Mouse (Mus musculus) left cerebral cortex, postnatal 4 days (tissue): ENCODE measurements at regions not wholly inside any gene's neighbourhood (a gene's known extent, or its start where the extent isn't known, plus 50 kb on each side); places are given as distances from the start of the nearest gene placed in this dataset.

ENCODE experiments used
- DNase-seq: peaks from one replicate; pipeline ENCODE4 v3.0.0-alpha.2; 2022
- intact Hi-C: fragments of 180-260 bp; cut with DNase I; formaldehyde crosslinking; loops from one replicate; pipeline ENCODE4 v1.15.1; 2025

DNA sequence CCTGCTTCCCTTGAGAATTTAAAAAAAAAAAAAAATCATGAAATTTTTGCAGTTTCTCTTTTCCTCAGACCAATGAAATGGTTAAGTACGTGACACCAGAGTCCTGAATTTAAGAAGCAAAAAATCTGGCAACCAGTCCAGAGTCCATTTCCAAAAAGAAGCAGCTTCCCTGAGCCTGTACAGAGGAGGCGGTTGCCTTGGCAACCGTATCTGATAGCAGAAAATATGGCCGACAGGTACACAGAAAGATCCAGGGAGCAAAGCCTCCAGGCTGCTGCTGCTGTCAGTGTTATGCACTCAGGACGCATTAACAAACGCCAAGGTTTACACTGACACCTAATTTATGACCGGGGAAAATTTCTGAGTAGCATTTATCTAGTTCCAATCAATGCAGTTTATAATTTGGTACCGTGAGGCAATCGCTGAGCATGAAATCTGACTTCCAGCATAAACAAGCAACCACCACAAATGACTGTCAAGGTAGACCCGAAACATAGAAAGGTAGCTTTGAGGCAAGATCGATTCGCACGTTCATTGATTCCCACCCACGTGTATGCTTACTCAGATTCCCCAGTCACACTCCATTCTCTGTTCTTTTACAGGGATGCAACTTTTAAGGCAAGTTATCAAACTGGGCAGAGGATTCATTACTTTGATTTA lies 420.8 kb downstream of the Basp1 start:
- intact Hi-C loops = no loop called here
- peak; percentile 24 for DNase-seq

- DNase-seq = no peak
- intact Hi-C loops = no loop called here
Measured at GRCm38 (mm10) chr15:24990082-24990786, 423.3 kb downstream of the Basp1 start.

DNA sequence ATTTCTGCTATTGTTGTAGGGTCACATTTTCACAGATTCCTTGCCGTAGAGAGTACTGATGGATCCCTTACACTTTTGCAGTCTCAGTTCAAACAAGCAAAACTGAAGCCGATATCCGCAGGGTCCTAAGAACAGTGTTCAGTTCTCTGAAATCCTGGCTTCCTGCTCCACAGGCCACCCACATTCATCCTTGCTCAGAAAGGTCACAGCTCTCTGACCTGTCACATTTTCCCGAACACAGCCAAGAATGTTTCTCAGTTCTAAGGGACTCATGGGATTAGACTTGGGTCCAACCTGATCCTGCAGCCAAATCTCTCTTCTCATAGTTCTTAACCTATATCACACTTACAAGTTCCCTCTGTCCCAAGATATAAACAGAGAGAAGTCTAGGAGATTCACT lies 432.7 kb downstream of the Basp1 start:
- DNase-seq = no peak
- intact Hi-C loops = no loop called here

GRCm38 (mm10) chr15:24972020-24972419 lies 441.5 kb downstream of the Basp1 start:
- intact Hi-C loops = no loop called here
- no peak for DNase-seq

DNA sequence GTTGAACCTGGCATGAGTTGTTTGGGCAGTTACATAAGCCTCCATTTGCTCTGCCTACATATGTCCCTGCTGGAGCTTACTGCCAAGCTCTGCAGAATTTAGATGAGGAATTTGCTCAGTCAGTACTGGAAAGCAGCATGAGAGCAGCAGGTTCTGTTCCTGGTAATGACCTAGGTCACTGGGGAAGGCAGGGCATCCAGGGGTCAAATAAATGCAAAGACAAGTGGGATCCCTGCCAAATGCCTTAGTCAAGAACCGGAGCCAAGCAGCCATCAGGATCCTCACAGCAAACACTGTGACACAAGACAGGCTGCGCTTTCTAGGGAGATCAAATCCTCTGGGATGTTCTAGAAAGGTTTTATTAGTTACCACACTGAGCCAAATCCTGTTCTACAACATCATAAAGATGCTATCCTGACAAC lies 444.2 kb downstream of the Basp1 start:
- intact Hi-C loops = no loop called here
- DNase-seq = peak; percentile 76

DNA sequence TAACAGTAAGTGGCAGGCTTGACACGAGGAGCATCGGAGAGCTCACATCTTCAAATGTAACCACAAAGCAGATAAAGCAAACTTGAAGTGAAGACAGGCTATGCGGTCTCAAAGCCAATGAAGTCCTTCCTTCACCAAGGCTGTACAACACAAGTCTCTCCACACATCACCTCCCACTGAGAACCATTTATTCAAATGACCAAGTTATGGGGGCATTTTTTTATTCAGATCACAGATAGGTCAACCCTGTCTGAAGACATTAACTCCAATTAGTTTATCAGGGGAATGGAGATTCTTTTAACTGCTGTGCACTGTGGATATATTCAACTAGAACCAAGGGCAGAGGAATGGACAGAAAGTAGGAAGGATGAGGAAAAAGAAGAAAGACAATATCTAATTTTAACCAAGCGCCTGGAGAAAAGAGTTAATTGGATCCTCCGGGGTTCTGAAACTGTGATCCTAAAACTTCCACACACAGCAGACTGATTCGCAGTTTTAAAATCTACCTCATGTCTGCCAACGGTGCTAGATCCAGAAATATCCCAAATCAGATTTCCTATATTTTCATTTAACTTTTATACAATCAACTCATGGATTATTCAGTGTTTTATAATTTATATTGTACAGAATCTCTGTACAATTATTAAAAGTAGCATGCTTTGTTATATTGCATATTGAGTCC lies 444.8 kb downstream of the Basp1 start:
- intact Hi-C loops = no loop called here
- DNase-seq = no peak

DNA sequence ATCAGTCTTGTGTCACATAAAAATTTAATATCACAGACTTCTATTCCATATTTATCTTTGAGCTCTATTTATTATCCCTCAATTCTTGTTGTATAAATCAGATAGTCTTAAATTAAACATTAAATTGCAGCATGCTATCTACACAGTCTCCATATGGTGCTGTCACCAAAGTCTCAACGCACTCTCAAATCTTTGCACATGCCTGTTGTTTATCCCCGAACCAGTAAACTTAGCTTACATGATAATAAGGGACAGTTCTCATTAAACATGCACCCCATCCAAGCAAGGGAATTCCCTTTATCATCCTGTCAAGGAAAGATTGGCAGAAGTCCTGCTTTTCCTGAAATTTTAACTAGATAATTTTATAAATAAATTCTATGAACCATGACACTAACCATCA lies 483.8 kb downstream of the Basp1 start:
- intact Hi-C loops = no loop called here
- DNase-seq = no peak

DNA sequence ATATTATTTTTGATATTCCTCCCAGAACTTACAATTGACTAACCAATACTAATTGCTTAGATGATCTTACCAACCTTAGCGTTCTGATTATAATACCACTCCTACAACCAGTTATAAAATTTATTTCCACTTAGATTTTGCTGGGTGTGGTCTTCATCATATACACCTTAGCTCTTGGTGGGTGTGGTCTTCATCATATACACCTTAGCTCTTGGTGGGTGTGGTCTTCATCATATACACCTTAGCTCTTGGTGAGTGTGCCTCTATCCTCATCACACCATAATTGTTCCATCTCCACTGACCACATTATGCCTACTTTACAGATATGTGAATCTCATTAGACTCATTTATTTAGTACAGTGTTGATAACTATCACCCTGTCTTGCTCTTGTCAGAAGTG lies 501.7 kb downstream of the Basp1 start:
- intact Hi-C loops = no loop called here
- DNase-seq = no peak

GRCm38 (mm10) chr15:24911466-24911865 lies 502.1 kb downstream of the Basp1 start:
- intact Hi-C loops = no loop called here
- peak; percentile 16 for DNase-seq

GRCm38 (mm10) chr15:24906957-24907356 lies 506.6 kb downstream of the Basp1 start:
- intact Hi-C loops = no loop called here
- DNase-seq = peak; percentile 81

- DNase-seq = no peak
- intact Hi-C loops = no loop called here
Measured at GRCm38 (mm10) chr15:24878846-24879245, 534.7 kb downstream of the Basp1 start.

- peak; percentile 15 for DNase-seq
- intact Hi-C loops = no loop called here
Measured at GRCm38 (mm10) chr15:24877711-24878598, 535.6 kb downstream of the Basp1 start.

GRCm38 (mm10) chr15:24876157-24876731 lies 537.3 kb downstream of the Basp1 start:
- peak; percentile 59 for DNase-seq
- intact Hi-C loops = no loop called here

DNA sequence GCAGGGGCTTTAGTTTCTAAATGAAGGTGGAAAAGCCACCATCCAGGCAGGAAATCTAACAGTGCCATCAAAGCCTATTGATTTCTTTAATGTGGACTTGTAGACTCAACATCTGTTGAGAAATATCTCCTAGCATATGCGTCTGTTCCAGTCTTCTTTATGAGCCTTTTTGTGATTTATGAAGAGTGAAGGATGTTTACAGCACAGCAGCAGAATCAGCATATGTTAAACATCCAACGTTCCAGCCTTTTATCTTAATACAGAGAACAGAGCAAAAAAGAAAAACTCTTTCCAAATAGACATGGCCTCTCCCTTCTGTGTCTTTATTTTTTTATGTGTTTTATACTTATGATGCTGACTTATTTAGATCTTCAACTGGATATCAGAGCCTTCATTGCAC lies 573.3 kb downstream of the Basp1 start:
- DNase-seq = no peak
- intact Hi-C loops = no loop called here

- intact Hi-C loops = no loop called here
- no peak for DNase-seq
Measured at GRCm38 (mm10) chr15:24838390-24838789, 575.2 kb downstream of the Basp1 start.

- DNase-seq = no peak
- intact Hi-C loops = no loop called here
Measured at GRCm38 (mm10) chr15:24827881-24828280, 585.7 kb downstream of the Basp1 start.

DNA sequence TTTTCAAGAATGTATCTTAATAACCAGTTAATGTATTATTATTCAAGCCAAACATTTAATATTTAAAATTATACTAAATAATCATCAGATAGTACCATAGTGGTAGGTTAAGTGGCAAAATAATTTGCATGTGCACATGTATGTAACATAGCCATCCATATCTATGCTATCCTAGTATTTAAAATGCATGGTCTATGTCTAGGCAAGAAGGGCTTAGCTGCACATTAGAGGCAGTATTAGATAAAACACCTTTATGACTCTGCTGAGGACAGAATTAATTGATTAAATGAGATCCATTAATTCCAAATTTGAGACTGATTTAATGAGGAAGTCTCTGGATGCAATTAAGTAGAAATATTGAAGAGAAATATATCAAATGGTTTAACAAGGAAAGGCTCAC lies 586.3 kb downstream of the Basp1 start:
- intact Hi-C loops = no loop called here
- DNase-seq = no peak

GRCm38 (mm10) chr15:24796836-24797235 lies 616.7 kb downstream of the Basp1 start:
- intact Hi-C loops = no loop called here
- DNase-seq = peak; percentile 44

GRCm38 (mm10) chr15:24793381-24793780 lies 620.2 kb downstream of the Basp1 start:
- no peak for DNase-seq

DNA sequence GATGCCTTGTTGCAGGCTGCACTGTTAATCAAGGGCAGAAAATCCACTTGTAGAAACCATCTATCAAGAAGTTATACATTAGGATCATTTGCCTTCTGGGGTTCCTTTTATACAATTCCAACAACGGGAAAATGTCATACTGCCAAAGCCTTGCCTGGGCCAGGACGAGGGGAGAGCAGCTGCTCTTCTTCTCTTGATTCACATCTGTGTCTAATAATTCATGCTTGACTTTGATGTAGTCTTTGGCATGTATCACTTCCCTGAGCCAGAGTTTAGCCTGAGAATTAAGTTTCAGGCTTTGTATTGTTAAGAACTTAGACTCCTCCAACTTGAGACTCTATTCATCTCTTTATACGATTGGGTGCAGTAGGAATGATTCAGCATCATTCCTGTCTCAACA lies 627.2 kb downstream of the Basp1 start:
- intact Hi-C loops = no loop called here
- DNase-seq = no peak

More at GRCm38 (mm10) chr15:24793381-24793780, 620.2 kb downstream of the Basp1 start:
- intact Hi-C loops = no loop called here

DNA sequence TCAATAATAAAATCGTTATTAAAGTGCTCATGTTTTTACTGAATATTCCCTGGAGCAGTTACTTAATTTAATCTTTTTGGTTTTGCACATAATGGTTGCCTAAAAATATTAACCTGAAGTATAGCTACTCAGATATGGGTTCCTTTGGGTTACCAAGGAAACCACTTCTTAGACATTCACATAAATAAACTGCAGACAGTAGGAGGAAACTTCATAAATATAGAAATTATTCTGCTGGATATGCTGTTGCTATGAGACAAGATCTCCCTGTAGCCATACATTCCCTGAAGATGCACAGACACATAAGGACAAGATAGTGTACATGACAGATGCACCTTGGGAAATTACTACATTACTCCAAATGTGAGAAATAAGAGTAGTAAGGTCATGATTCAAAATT lies 635.3 kb downstream of the Basp1 start:
- intact Hi-C loops = no loop called here
- no peak for DNase-seq
